Mouse (Mus musculus) embryonic facial prominence, embryonic 15.5 days (tissue): Measurements from ENCODE around the gene Borcs7. TPM values are rescaled to one million over a fixed set of nuclear protein-coding genes. Genes with fewer than 3 reads are reported as not detected.

Source experiments
- ATAC-seq: fragments of 200-750 bp; cut with Nextera tagmentation; 2 replicates; pipeline ENCODE4 v1.8.0; 2017; ENCODE audit warnings: low read depth, moderate TSS enrichment; ENCODE audit not compliant: insufficient number of reproducible peaks, low FRiP score, low TSS enrichment
- H3K27ac ChIP-seq: fragments of 300-500 bp; sonication (generic); replicated peaks from 2 replicates; pipeline ENCODE4 v1.5.1; 2015; ENCODE audit warnings: mild to moderate bottlenecking, inconsistent platforms
- H3K27me3 ChIP-seq: fragments of 300-500 bp; sonication (generic); 2 replicates; pipeline ENCODE4 v1.6.1; 2015; ENCODE audit warnings: inconsistent platforms
- H3K36me3 ChIP-seq: fragments of 300-500 bp; sonication (generic); 2 replicates; pipeline ENCODE4 v1.6.1; 2015; ENCODE audit warnings: mild to moderate bottlenecking, inconsistent platforms
- H3K4me1 ChIP-seq: fragments of 300-500 bp; sonication (generic); 2 replicates; pipeline ENCODE4 v1.6.1; 2015; ENCODE audit warnings: inconsistent platforms
- H3K4me2 ChIP-seq: fragments of 300-500 bp; sonication (generic); replicated peaks from 2 replicates; pipeline ENCODE4 v1.6.1; 2015; ENCODE audit warnings: mild to moderate bottlenecking, inconsistent platforms
- H3K4me3 ChIP-seq: fragments of 300-500 bp; sonication (generic); replicated peaks from 2 replicates; pipeline ENCODE4 v1.5.1; 2015; ENCODE audit warnings: mild to moderate bottlenecking, inconsistent platforms
- H3K9ac ChIP-seq: fragments of 300-500 bp; sonication (generic); 2 replicates; pipeline ENCODE4 v1.6.1; 2015; ENCODE audit warnings: inconsistent platforms
- H3K9me3 ChIP-seq: fragments of 300-500 bp; sonication (generic); replicated peaks from 2 replicates; pipeline ENCODE4 v1.6.1; 2016; ENCODE audit warnings: inconsistent platforms
- WGBS: fragments of 180-500 bp; shearing (Covaris S2); methylation state at CpG from one replicate; pipeline ENCODE4 v1.1.7; 2015; 5-methylcytosine and 5-hydroxymethylcytosine counted together
- polyA plus RNA-seq: library from polyadenylated mRNA; unstranded; fragments of >200 nt; fragmentation: Nextera tagmentation; extraction: Ambion mirVana; gene quantifications from 2 replicates; pipeline ENCODE4 v1.2.1, GENCODE M21; 2015

The Borcs7 gene
- polyA plus RNA-seq, 1 experiment from 2014 or later = 16.3 TPM

DNA sequence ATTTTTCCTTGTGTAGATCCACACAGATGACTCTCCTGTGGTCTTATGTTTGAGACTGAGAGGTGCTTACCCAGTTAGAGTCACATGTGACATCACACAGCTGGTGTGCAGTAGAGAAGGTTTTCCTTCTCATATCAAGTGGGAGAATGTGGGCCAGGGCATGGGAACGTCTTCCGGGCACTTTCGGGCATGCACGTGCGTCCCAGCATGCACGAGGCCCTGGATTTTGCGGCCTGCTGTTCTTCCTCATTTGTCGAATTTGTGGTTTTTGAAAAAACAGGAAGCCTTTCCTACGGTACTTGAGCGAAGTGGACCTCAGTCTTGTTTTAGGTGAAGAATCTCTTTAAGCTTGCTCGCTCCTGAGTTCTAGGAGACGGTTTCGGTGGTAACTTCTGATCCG is 41.1 kb upstream of the Borcs7 start:
- 91% methylated on average over 14 of the region's 14 CpGs for WGBS
- no peak overlapping the region for H3K27ac ChIP-seq
- ATAC-seq = no peak
- no peak overlapping the region for H3K9ac ChIP-seq
- peaks cover 24% of the 10 kb centered on the region for H3K36me3 ChIP-seq
- no peak overlapping the region for H3K4me2 ChIP-seq
- peaks cover 50% of the 10 kb centered on the region for H3K4me1 ChIP-seq
- H3K9me3 ChIP-seq = no peaks in the 10 kb centered on the region
- H3K27me3 ChIP-seq = no peaks in the 10 kb centered on the region
- H3K4me3 ChIP-seq = no peak overlapping the region

DNA sequence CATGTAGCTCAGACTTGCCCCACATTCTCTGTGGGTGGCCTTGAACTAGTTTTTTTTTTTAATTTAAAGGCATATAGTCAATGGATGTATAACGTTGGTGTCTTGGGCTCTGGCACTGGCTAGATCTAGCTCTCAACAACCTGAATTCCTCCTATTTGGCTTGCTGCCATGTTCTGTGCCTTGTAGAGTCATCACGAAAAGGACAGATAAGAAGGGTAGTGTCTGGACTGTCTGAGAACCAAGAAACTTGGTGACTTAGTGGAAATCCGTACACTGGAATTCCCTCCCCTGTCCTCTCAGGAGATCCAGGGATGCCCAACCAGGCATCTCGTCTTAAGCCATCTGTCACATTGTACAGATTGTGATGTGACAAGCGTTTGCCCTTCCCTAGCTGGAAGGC is 36.5 kb upstream of the Borcs7 start:
- Histone ChIP-seq H3K9ac (no peak overlapping the region), H3K36me3 (peaks cover 59% of the 10 kb centered on the region), H3K4me2 (no peak overlapping the region), H3K27ac (no peak overlapping the region), H3K9me3 (no peaks in the 10 kb centered on the region), H3K27me3 (no peaks in the 10 kb centered on the region), H3K4me1 (0 out of 2 replicates have a peak, but pooled peaks cover 3% of the 10 kb centered on the region), H3K4me3 (no peak overlapping the region)
- ATAC-seq = no peak
- WGBS = 73% methylated on average over 5 of the region's 5 CpGs

DNA sequence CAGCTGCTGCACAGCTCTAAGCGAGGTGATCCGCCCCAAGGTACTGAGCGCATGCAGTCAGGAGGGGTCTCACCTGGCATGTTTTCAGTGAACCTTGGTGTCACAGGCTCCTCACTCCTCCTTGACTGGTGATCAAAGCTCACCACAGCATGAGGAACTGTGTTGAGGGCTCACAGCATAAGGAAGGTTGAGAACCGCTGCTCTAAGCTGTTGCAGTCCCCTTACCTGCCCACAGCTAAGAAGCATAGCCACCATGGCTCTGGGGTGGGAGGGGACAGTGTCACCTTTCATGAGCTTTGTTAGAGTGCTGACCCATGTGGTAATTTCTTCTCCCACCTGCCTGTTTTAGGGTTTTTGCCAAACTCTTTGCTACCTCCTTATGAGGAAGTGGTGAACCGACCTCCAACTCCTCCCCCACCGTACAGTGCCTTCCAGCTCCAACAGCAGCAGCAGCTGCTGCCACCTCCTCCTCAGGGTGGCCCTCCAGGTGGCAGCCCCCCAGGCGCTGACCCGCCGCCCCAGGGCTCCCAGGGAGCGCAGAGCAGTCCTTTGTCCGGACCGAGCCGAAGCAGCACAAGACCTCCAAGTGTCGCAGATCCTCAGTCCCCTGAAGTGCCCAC is 36.0 kb upstream of the Borcs7 start:
- ATAC-seq = no peak
- no peak overlapping the region for H3K27ac ChIP-seq
- no peak overlapping the region for H3K4me2 ChIP-seq
- no peaks in the 10 kb centered on the region for H3K9me3 ChIP-seq
- H3K4me1 ChIP-seq = no peaks in the 10 kb centered on the region
- 89% methylated on average over 14 of the region's 14 CpGs for WGBS
- no peaks in the 10 kb centered on the region for H3K27me3 ChIP-seq
- H3K36me3 ChIP-seq = peaks cover 56% of the 10 kb centered on the region
- no peak overlapping the region for H3K4me3 ChIP-seq
- no peak overlapping the region for H3K9ac ChIP-seq

DNA sequence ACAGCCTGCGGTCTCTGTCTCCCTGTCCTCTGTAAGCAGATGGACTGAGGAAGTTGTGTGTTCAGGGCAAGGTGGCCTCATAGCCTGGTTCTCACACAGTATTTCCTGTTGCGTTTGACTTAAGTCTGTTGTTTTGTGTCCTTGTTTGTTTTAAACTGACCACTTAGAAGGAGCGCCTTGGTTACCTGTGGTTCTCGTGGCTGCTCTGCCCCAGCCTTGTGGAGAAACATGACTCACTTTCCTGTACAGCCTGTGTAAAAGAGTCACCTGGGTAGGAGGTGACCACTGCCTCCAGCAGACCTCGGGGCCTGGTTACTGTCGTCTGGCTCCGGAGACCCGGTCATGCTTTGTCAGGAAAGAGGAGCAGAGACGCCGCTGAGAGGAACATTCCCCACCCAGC is 34.1 kb upstream of the Borcs7 start:
- Histone ChIP-seq H3K27me3 (no peaks in the 10 kb centered on the region), H3K4me2 (no peak overlapping the region), H3K4me1 (no peaks in the 10 kb centered on the region), H3K4me3 (no peak overlapping the region), H3K9ac (no peak overlapping the region), H3K36me3 (peaks cover 56% of the 10 kb centered on the region), H3K27ac (no peak overlapping the region), H3K9me3 (no peaks in the 10 kb centered on the region)
- 94% methylated on average over 10 of the region's 10 CpGs for WGBS
- no peak for ATAC-seq

DNA sequence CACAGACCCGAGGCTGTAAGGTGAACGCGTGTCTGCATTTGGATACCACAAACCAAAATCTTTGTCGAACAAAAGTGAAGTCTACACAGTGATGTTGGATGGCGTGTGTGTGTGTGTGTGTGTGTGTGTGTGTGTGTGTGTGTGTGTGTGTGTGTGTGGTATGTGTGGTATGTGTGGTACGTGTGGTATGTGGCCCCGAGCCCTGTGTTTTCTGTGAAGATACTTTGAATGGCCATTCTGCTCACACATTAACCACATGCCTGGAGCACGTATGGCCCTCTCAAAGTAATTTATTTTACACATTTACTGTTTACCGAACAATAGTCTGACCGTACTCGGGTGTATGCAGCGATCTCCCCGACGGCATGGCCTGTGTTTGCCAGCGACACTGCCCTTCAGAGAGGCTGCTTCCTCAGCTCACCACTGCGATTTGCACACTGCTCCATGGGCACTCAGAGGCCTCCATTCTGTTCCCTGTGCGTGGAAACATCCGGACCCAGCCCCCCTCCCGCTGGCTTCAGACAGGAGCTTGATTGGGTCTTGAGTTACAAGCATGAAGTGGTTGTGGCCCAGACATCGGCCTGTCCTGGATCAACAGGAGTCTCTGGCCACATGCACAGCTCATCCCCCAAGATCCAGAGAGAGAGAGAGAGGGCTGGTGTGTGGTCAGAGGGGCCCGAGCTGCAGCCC is 33.4 kb upstream of the Borcs7 start:
- Histone ChIP-seq H3K4me2 (no peak overlapping the region), H3K4me3 (no peak overlapping the region), H3K9me3 (no peaks in the 10 kb centered on the region), H3K36me3 (peaks cover 56% of the 10 kb centered on the region), H3K9ac (no peak overlapping the region), H3K27ac (no peak overlapping the region), H3K27me3 (no peaks in the 10 kb centered on the region), H3K4me1 (no peaks in the 10 kb centered on the region)
- WGBS = 84% methylated on average over 21 of the region's 21 CpGs
- ATAC-seq = no peak

DNA sequence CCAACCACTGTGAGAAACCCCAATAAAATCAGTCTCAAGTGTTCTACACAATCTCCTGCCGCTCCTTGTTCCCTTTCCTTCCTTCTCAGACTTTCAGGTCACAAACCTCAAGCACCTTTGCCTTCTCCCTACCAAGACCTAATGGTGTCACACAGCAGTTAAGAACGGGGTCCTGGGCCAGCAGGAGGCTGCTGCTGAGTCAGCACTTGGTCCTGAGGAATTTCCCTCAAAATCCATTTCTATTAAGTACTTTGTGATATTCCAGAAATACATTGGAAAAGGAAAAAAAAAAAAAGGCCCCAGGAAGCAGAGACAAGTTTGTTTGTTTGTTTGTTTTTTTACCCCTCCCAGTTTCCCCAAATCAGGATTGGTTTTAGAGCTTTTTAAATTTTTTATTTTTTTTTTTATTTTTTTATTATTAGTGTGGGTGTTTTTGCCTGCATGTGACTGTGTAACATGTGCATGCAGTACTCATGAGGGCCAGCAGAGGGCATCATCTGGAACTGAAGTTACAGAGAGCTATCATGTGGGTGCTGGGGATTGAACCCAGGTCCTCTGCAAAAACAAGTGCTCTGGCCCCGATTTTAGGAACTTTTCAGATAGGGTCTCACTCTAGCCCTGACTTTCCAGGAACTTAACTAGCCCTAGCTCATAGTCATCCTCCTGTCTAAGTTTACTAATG is 32.2 kb upstream of the Borcs7 start:
- no peak overlapping the region for H3K27ac ChIP-seq
- H3K4me1 ChIP-seq = 0 out of 2 replicates have a peak, but pooled peaks cover 3% of the 10 kb centered on the region
- peaks cover 47% of the 10 kb centered on the region for H3K36me3 ChIP-seq
- H3K9ac ChIP-seq = no peak overlapping the region
- H3K4me2 ChIP-seq = no peak overlapping the region
- H3K27me3 ChIP-seq = no peaks in the 10 kb centered on the region
- H3K4me3 ChIP-seq = no peak overlapping the region
- WGBS = 93% methylated on average over 3 of the region's 3 CpGs
- ATAC-seq = no peak
- H3K9me3 ChIP-seq = no peaks in the 10 kb centered on the region

DNA sequence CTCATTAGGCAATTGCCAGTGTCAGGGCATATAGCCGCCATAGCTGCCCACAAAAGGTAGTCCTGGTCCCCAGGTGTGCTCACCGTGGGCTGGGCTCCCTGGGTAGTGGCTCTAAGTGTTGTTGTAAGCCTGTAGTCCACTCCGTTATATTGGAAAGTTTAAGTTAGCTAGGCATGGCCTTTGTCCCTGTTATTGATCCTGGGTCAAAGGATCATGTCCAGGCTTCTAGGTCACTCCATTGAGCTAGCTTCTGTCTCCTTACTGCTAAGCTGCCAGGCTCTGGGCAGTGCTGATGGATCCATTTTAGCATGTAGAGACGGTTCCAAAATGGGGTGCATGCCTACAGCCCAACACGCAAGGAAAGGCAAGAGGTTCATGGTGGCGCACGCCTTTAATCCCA is 31.4 kb upstream of the Borcs7 start:
- WGBS = 94% methylated on average over 7 of the region's 7 CpGs
- H3K4me1 ChIP-seq = 0 out of 2 replicates have a peak, but pooled peaks cover 4% of the 10 kb centered on the region
- peaks cover 40% of the 10 kb centered on the region for H3K36me3 ChIP-seq
- H3K4me2 ChIP-seq = no peak overlapping the region
- H3K4me3 ChIP-seq = no peak overlapping the region
- ATAC-seq = no peak
- H3K9me3 ChIP-seq = no peaks in the 10 kb centered on the region
- no peaks in the 10 kb centered on the region for H3K27me3 ChIP-seq
- no peak overlapping the region for H3K27ac ChIP-seq
- no peak overlapping the region for H3K9ac ChIP-seq

DNA sequence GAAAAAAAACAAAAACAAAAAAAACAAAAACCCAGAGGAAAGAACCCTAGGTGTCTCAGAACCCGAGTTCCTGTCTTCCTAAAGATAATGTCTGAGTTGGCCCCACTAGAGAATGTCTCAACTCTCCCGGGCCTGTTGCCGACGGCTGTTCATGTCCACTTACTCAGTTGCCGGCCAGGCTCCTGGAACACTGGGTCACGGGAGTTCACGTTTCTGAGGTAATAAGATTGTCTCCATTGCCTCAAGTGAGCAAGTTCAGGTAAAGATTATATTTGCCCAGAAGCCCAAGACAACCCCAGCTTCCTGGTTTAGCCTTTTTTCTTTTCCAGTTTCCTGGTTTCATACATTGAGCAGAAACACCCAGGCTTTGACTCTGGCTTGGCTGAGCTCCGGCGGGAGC is 30.9 kb upstream of the Borcs7 start:
- WGBS = 82% methylated on average over 9 of the region's 9 CpGs
- ATAC-seq = no peak
- Histone ChIP-seq H3K4me3 (no peak overlapping the region), H3K9me3 (no peaks in the 10 kb centered on the region), H3K27me3 (no peaks in the 10 kb centered on the region), H3K36me3 (peaks cover 35% of the 10 kb centered on the region), H3K27ac (no peak overlapping the region), H3K4me1 (0 out of 2 replicates have a peak, but pooled peaks cover 4% of the 10 kb centered on the region), H3K4me2 (no peak overlapping the region), H3K9ac (no peak overlapping the region)

DNA sequence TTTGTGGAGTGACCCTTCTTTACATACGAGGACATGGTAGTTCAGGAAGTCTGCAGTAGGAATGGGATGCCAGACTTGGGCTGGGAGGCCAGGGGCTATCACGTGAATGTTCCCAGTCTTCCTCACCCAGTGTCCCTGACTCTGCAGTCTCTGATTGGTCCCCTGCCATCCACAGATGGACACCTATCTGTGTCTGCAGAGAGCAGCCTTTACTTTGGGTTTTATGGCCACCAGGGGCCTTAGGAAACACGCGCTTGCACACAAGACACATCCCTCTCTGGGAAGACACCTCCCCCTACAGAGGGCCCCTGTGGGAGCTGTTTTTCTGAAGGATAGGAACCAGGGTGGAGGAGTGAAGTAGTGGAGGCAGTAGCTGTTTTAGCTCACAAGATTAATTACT is 28.2 kb upstream of the Borcs7 start:
- ATAC-seq = no peak
- Histone ChIP-seq H3K9me3 (no peaks in the 10 kb centered on the region), H3K27ac (no peak overlapping the region), H3K36me3 (peaks cover 9% of the 10 kb centered on the region), H3K4me1 (peaks cover 11% of the 10 kb centered on the region; the same call in 1 of the 2 replicates), H3K4me3 (no peak overlapping the region), H3K9ac (no peak overlapping the region), H3K27me3 (no peaks in the 10 kb centered on the region), H3K4me2 (no peak overlapping the region)
- whole genome bisulfite sequencing = 62% methylated on average over 4 of the region's 4 CpGs

DNA sequence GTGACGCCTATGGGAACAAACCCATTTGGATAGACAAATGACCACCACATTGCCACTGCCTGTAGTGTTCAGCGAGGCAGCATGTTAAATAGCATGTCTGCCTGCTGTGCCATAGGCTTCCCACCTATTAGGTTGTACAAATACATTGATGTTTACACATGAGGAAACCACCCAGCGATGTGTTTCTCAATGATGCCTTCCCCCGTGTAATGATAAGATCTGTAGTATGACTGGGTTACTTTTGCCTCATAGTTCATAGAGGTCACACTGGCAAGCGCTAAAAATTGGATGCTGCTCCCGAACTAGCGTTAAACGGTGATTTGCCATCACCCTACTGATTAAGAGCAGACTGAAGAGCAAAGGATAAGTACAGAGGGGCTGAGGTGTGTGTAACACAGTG is 27.5 kb upstream of the Borcs7 start:
- Histone ChIP-seq H3K4me2 (no peak overlapping the region), H3K4me3 (no peak overlapping the region), H3K27me3 (no peaks in the 10 kb centered on the region), H3K9ac (no peak overlapping the region), H3K27ac (no peak overlapping the region), H3K4me1 (peaks cover 11% of the 10 kb centered on the region; the same call in 1 of the 2 replicates), H3K9me3 (no peaks in the 10 kb centered on the region), H3K36me3 (peaks cover 2% of the 10 kb centered on the region)
- WGBS = 75% methylated on average over 8 of the region's 8 CpGs
- no peak for ATAC-seq

DNA sequence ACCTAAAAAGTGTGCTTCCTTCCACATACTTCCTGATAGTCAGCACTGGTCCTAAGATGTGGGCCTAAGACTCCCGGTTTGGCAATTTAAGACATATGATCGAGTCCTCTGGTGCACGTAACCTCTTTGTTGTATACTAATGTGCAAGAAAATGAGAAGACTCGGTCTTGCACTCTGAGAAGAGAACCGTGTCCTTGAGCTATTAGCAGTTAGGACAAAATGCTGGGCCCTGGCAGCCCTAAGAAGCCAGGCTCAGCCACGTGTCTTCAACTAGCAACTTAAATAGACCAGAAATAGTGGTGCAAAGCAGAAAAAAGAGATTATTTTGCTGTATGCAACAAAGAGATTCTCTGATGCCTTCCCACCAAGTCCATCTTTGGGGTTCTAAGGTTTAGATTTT is 26.9 kb upstream of the Borcs7 start:
- Histone ChIP-seq H3K9me3 (no peaks in the 10 kb centered on the region), H3K27me3 (no peaks in the 10 kb centered on the region), H3K9ac (no peak overlapping the region), H3K4me3 (no peak overlapping the region), H3K27ac (no peak overlapping the region), H3K36me3 (no peaks in the 10 kb centered on the region), H3K4me2 (no peak overlapping the region), H3K4me1 (peaks cover 11% of the 10 kb centered on the region; the same call in 1 of the 2 replicates)
- 63% methylated on average over 6 of the region's 6 CpGs for WGBS
- ATAC-seq = no peak
